Mouse (Mus musculus) MEL (cell line): ENCODE data around the gene Gabra5.

Experiments used
- CHD1 ChIP-seq: IDR thresholded peaks from 2 replicates; pipeline ENCODE4 v1.6.1; 2012; ENCODE audit warnings: low read depth, mild to moderate bottlenecking, inconsistent platforms, low read length, improper control_type of control experiment
- CHD2 ChIP-seq: IDR thresholded peaks from 2 replicates; pipeline ENCODE4 v1.6.1; 2011; ENCODE audit warnings: low read length, improper control_type of control experiment
- CTCF ChIP-seq, 3 experiments: IDR thresholded peaks in 2 of 3; conservative IDR thresholded peaks in 1 of 3; 2 replicates each; pipeline ENCODE4 v1.5.1; 2011 to 2012; ENCODE audit warnings: low read length in 3 of 3, low read depth in 2 of 3, mild to moderate bottlenecking in 2 of 3, improper control_type of control experiment in 1 of 3, inconsistent platforms in 1 of 3, mixed read lengths in 1 of 3, moderate library complexity in 1 of 3; ENCODE audit not compliant: control insufficient read depth in 1 of 3, insufficient read depth in 1 of 3, poor library complexity in 1 of 3, severe bottlenecking in 1 of 3
- E2F4 ChIP-seq: IDR thresholded peaks from 2 replicates; pipeline ENCODE4 v1.6.1; 2011; ENCODE audit warnings: low read depth, low read length, improper control_type of control experiment, borderline replicate concordance
- EP300 ChIP-seq, 2 experiments: IDR thresholded peaks; 2 replicates each; pipeline ENCODE4 v1.6.1; 2011; ENCODE audit warnings: improper control_type of control experiment in 2 of 2, low read length in 2 of 2, low read depth in 1 of 2, mild to moderate bottlenecking in 1 of 2
- GATA1 ChIP-seq: IDR thresholded peaks from 2 replicates; pipeline ENCODE4 v1.6.1; 2011; ENCODE audit warnings: low read depth, low read length, improper control_type of control experiment
- HCFC1 ChIP-seq: IDR thresholded peaks from 2 replicates; pipeline ENCODE4 v1.6.1; 2012; ENCODE audit warnings: low read depth, mild to moderate bottlenecking, inconsistent platforms, low read length, improper control_type of control experiment, moderate library complexity
- MAX ChIP-seq: IDR thresholded peaks from 2 replicates; pipeline ENCODE4 v1.6.1; 2011; ENCODE audit warnings: low read length, improper control_type of control experiment
- POLR2AphosphoS2 ChIP-seq: IDR thresholded peaks from 2 replicates; pipeline ENCODE4 v1.6.1; 2011; ENCODE audit warnings: low read length, improper control_type of control experiment
- RAD21 ChIP-seq: IDR thresholded peaks from 2 replicates; pipeline ENCODE4 v1.6.1; 2011; ENCODE audit warnings: mild to moderate bottlenecking, low read depth, low read length, improper control_type of control experiment
- UBTF ChIP-seq: IDR thresholded peaks from 2 replicates; pipeline ENCODE4 v1.6.1; 2012; ENCODE audit warnings: low read depth, mild to moderate bottlenecking, inconsistent platforms, low read length, improper control_type of control experiment, moderate library complexity, borderline replicate concordance; ENCODE audit not compliant: insufficient read depth

GRCm38 (mm10) chr7:57386517-57387340 is 123.1 kb downstream of the Gabra5 start, which contains the start of gene Gabrg3:
- TF ChIP-seq CHD2 (no peak), UBTF (no peak), CTCF (IDR thresholded peaks at IDR 0.05 in 2 of 3, conservative IDR thresholded peaks at IDR 0.05 in 1 of 3; ENCODE audit: control insufficient read depth in 1 of 3, insufficient read depth in 1 of 3, low read depth in 2 of 3, low read length in 3 of 3, poor library complexity in 1 of 3, severe bottlenecking in 1 of 3) (no peak), RAD21 (no peak), E2F4 (no peak), CHD1 (no peak), POLR2AphosphoS2 (no peak), GATA1 (no peak), EP300 (IDR thresholded peaks at IDR 0.05; ENCODE audit: low read depth in 1 of 2, low read length in 2 of 2) (no peak), HCFC1 (no peak), MAX (no peak)
